Mouse (Mus musculus): ENCODE measurements around the gene Sox6.

GRCm38 (mm10) chr7:115453713-115454073 is 584.9 kb downstream of the Sox6 start:
- TF ChIP-seq CTCF (IDR thresholded peaks at IDR 0.05; ENCODE audit: insufficient read depth, low read length) (no peak), POLR2A (IDR thresholded peaks at IDR 0.05; ENCODE audit: borderline replicate concordance, extremely low read depth, low read depth, low read length) (no peak)

Measured in lung, adult 2 months (tissue).